Mouse (Mus musculus) stomach, embryonic 15.5 days (tissue): ENCODE data around the gene Apobec2. TPM values are rescaled to one million over a fixed set of nuclear protein-coding genes. Genes with fewer than 3 reads are reported as not detected.

Source experiments
- ATAC-seq: fragments of 200-750 bp; cut with Nextera tagmentation; 2 replicates; pipeline ENCODE4 v1.8.0; 2017; ENCODE audit warnings: low read depth, moderate number of reproducible peaks, moderate TSS enrichment; ENCODE audit not compliant: insufficient read depth, low FRiP score
- H3K27ac ChIP-seq: fragments of 300-500 bp; sonication (generic); 2 replicates; pipeline ENCODE4 v1.5.1; 2015; ENCODE audit warnings: mild to moderate bottlenecking, inconsistent platforms
- H3K27me3 ChIP-seq: fragments of 300-500 bp; sonication (generic); replicated peaks from 2 replicates; pipeline ENCODE4 v1.6.1; 2015; ENCODE audit warnings: inconsistent platforms
- H3K36me3 ChIP-seq: fragments of 300-500 bp; sonication (generic); 2 replicates; pipeline ENCODE4 v1.6.1; 2015; ENCODE audit warnings: inconsistent platforms
- H3K4me1 ChIP-seq: fragments of 300-500 bp; sonication (generic); 2 replicates; pipeline ENCODE4 v1.6.1; 2015; ENCODE audit warnings: inconsistent platforms
- H3K4me2 ChIP-seq: fragments of 300-500 bp; sonication (generic); 2 replicates; pipeline ENCODE4 v1.6.1; 2015; ENCODE audit warnings: mild to moderate bottlenecking, inconsistent platforms
- H3K4me3 ChIP-seq: fragments of 300-500 bp; sonication (generic); replicated peaks from 2 replicates; pipeline ENCODE4 v1.5.1; 2015; ENCODE audit warnings: inconsistent platforms
- H3K9ac ChIP-seq: fragments of 300-500 bp; sonication (generic); 2 replicates; pipeline ENCODE4 v1.6.1; 2015; ENCODE audit warnings: inconsistent platforms
- H3K9me3 ChIP-seq: fragments of 300-500 bp; sonication (generic); 2 replicates; pipeline ENCODE4 v1.6.1; 2016; ENCODE audit warnings: inconsistent platforms
- WGBS: fragments of 180-500 bp; shearing (Covaris S2); methylation state at CpG from one replicate; pipeline ENCODE4 v1.1.7; 2015; 5-methylcytosine and 5-hydroxymethylcytosine counted together
- polyA plus RNA-seq: library from polyadenylated mRNA; unstranded; fragments of >200 nt; fragmentation: Nextera tagmentation; extraction: Ambion mirVana; gene quantifications from 2 replicates; pipeline ENCODE4 v1.2.1, GENCODE M21; 2015

Apobec2 gene
- polyA plus RNA-seq, 1 experiment from 2014 or later = 4.4 TPM

DNA sequence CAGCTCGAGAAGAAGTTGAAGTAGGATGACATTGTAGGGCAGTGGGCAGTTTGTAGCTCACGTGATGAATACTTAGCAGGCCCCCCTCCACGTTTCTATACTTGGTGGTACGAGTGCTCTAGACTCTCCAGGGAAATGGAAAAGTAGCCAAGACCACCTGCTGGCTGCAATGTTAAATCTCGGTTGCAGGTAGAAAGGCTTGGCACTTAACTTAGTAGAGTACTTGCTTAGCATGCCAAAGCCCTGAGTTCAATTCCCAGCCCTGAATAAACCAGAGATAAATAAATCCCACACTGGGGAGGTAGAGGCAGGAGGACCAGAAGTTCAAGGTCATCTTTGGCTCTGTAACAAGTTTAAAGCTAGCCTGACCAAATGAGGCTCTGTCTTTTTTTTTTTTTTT lies 1.7 kb upstream of the Apobec2 start:
- no peak for ATAC-seq
- Histone ChIP-seq H3K9ac (no peak overlapping the region), H3K4me1 (peaks cover 28% of the 10 kb centered on the region), H3K36me3 (no peaks in the 10 kb centered on the region), H3K27me3 (no peaks in the 10 kb centered on the region), H3K4me2 (no peak overlapping the region), H3K27ac (no peak overlapping the region), H3K9me3 (no peaks in the 10 kb centered on the region), H3K4me3 (no peak overlapping the region)
- WGBS = 79% methylated on average over 5 of the region's 5 CpGs

DNA sequence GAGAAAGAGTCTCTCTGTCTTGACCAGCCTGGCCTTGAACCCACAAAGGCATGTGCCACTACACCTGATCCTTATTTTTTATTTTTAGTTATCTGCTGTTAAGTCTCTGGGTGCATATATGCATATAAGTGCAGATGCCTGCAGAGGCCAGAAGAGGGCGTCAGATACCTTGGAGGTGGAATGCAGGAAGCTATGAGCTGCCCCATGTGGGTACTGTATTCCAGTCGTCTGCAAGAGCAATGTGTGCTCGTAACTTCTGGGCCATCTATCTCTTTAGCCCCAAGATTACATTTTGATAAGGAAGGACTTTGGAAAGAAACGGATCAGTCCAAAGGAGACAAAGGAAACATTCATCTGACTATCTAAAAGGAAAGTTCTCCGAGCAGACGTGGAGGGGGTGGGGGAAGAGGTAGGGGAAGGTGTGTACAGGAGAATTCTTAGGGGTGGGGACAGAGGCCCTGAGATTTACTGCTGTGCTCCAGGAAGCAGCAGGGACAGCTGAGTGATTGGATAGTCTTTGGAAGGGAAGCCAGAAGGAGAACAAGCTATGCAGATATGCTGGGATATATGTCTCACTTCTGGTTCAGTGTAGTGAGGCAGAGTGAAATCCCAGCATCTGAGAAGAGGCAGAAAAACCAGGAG lies 1.1 kb upstream of the Apobec2 start:
- H3K9me3 ChIP-seq = no peaks in the 10 kb centered on the region
- peaks cover 28% of the 10 kb centered on the region for H3K4me1 ChIP-seq
- ATAC-seq = no peak
- H3K36me3 ChIP-seq = no peaks in the 10 kb centered on the region
- 45% methylated on average over 6 of the region's 6 CpGs for WGBS
- H3K27ac ChIP-seq = 0 out of 2 replicates have a peak overlapping the region, but pooled peaks have one; percentile 22
- H3K4me2 ChIP-seq = no peak overlapping the region
- H3K4me3 ChIP-seq = no peak overlapping the region
- H3K9ac ChIP-seq = no peak overlapping the region
- no peaks in the 10 kb centered on the region for H3K27me3 ChIP-seq

- WGBS = 76% methylated on average over 20 of the region's 20 CpGs
- H3K4me3 ChIP-seq = no peak overlapping the region
- H3K9ac ChIP-seq = no peak overlapping the region
- H3K36me3 ChIP-seq = no peaks in the 10 kb centered on the region
- peaks cover 34% of the 10 kb centered on the region for H3K4me1 ChIP-seq
- H3K27me3 ChIP-seq = no peaks in the 10 kb centered on the region
- H3K27ac ChIP-seq = peak overlapping the region; percentile 28; the same call in 1 of the 2 replicates
- no peak overlapping the region for H3K4me2 ChIP-seq
- H3K9me3 ChIP-seq = no peaks in the 10 kb centered on the region
- ATAC-seq = no peak
Measured at GRCm38 (mm10) chr17:48433006-48433655, 401 bp upstream of the Apobec2 start.

- Histone ChIP-seq H3K9ac (no peak overlapping the region), H3K4me3 (no peak overlapping the region), H3K4me1 (peaks cover 38% of the 10 kb centered on the region), H3K4me2 (no peak overlapping the region), H3K9me3 (no peaks in the 10 kb centered on the region), H3K27ac (peak overlapping the region; percentile 74), H3K36me3 (no peaks in the 10 kb centered on the region), H3K27me3 (no peaks in the 10 kb centered on the region)
- ATAC-seq = no peak
- 71% methylated on average over 5 of the region's 5 CpGs for WGBS
Measured at GRCm38 (mm10) chr17:48431054-48431453, 1.7 kb downstream of the Apobec2 start.

DNA sequence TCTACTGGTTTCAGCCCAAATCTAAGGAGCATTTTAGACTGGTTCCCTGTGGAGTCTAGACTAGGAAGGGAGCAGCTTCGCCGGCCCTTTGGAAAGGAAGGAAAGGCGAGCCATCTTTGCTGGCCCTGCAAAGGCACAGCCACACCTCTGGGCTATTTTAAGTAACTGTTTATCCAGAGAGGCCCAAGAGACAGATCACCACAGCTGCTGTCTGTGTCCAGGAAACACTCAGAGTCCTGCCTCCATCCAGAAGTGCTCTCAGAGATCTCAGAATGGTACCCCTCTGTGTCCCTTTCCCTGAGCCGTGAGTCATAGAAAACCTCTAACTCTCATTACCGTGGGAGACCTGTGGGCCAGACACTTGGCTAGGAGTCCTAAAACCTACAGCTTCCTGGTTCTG lies 2.3 kb downstream of the Apobec2 start:
- Histone ChIP-seq H3K4me1 (peaks cover 39% of the 10 kb centered on the region), H3K9me3 (no peaks in the 10 kb centered on the region), H3K4me3 (no peak overlapping the region), H3K36me3 (no peaks in the 10 kb centered on the region), H3K4me2 (no peak overlapping the region), H3K27ac (peak overlapping the region; percentile 49; the same call in 1 of the 2 replicates), H3K9ac (no peak overlapping the region), H3K27me3 (no peaks in the 10 kb centered on the region)
- 20% methylated on average over 5 of the region's 5 CpGs for WGBS
- ATAC-seq = no peak

GRCm38 (mm10) chr17:48427852-48428530 lies 4.7 kb downstream of the Apobec2 start:
- no peak overlapping the region for H3K4me3 ChIP-seq
- H3K27ac ChIP-seq = peak overlapping the region; percentile 44
- no peaks in the 10 kb centered on the region for H3K9me3 ChIP-seq
- no peaks in the 10 kb centered on the region for H3K36me3 ChIP-seq
- no peak overlapping the region for H3K4me2 ChIP-seq
- ATAC-seq = no peak
- peaks cover 45% of the 10 kb centered on the region for H3K4me1 ChIP-seq
- no peak overlapping the region for H3K9ac ChIP-seq
- H3K27me3 ChIP-seq = no peaks in the 10 kb centered on the region
- 61% methylated on average over 11 of the region's 11 CpGs for WGBS

- peak overlapping the region; percentile 54; the same call in 1 of the 2 replicates for H3K27ac ChIP-seq
- peaks cover 37% of the 10 kb centered on the region for H3K4me1 ChIP-seq
- no peak overlapping the region for H3K9ac ChIP-seq
- WGBS = 64% methylated on average over 13 of the region's 13 CpGs
- H3K4me3 ChIP-seq = no peak overlapping the region
- H3K4me2 ChIP-seq = no peak overlapping the region
- H3K36me3 ChIP-seq = no peaks in the 10 kb centered on the region
- H3K9me3 ChIP-seq = no peaks in the 10 kb centered on the region
- H3K27me3 ChIP-seq = no peaks in the 10 kb centered on the region
- no peak for ATAC-seq
Measured at GRCm38 (mm10) chr17:48426991-48427750, 5.6 kb downstream of the Apobec2 start.

- Histone ChIP-seq H3K4me2 (no peak overlapping the region), H3K4me3 (no peak overlapping the region), H3K27me3 (no peaks in the 10 kb centered on the region), H3K27ac (peak overlapping the region; percentile 79), H3K9me3 (no peaks in the 10 kb centered on the region), H3K36me3 (no peaks in the 10 kb centered on the region), H3K9ac (no peak overlapping the region), H3K4me1 (peaks cover 35% of the 10 kb centered on the region)
- ATAC-seq = peak; percentile 76
- WGBS = 31% methylated on average over 9 of the region's 9 CpGs
Measured at GRCm38 (mm10) chr17:48425823-48426612, 6.7 kb downstream of the Apobec2 start.

GRCm38 (mm10) chr17:48424237-48424636 lies 8.5 kb downstream of the Apobec2 start:
- Histone ChIP-seq H3K27me3 (no peaks in the 10 kb centered on the region), H3K9me3 (no peaks in the 10 kb centered on the region), H3K4me3 (no peak overlapping the region), H3K27ac (no peak overlapping the region), H3K4me1 (peaks cover 26% of the 10 kb centered on the region), H3K4me2 (no peak overlapping the region), H3K36me3 (no peaks in the 10 kb centered on the region), H3K9ac (no peak overlapping the region)
- 82% methylated on average over 9 of the region's 9 CpGs for WGBS
- no peak for ATAC-seq

DNA sequence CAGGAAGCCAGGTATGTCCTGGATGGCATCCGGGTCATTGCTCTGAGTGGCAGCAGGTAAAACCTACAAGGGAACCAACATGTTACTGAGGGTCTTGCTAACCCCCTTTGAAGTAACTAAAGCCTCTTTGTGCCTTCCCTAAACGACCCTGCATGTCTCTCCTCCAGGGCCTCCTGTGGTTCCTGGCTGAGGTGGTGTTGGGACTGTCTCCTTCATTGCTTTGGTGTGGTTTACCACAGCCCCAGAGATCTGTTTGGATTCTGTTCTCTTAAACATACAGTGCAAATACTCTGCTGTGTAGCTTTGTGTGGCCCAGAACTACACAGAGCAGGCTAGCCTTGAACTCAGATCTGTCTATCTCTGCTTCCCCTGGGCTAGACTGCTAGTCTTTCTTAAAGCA lies 13.2 kb downstream of the Apobec2 start:
- no peaks in the 10 kb centered on the region for H3K27me3 ChIP-seq
- peaks cover 9% of the 10 kb centered on the region; the same call in 1 of the 2 replicates for H3K36me3 ChIP-seq
- no peak overlapping the region for H3K27ac ChIP-seq
- H3K9ac ChIP-seq = no peak overlapping the region
- WGBS = 60% methylated on average over 2 of the region's 2 CpGs
- 0 out of 2 replicates have a peak, but pooled peaks cover 6% of the 10 kb centered on the region for H3K4me1 ChIP-seq
- H3K9me3 ChIP-seq = no peaks in the 10 kb centered on the region
- H3K4me2 ChIP-seq = no peak overlapping the region
- ATAC-seq = no peak
- no peak overlapping the region for H3K4me3 ChIP-seq

DNA sequence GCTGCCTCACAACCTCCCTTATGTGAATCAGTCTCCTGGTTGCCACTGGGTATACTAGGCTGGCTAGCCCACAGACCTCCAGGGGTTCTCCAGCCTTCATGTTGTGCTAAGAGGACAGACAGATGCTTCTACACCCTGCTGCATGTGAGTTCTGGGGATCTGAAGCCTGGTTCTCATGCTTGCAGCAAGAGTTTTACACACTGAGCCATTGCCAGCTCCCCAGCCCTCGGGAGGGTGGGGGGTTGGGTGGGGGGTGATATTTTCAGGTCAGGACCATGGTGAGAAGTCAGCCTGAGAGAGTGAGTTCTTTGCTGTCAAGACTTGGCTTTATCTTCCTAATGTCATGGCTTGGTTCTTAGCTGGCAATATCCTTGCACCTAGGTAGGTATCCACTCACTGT lies 13.9 kb downstream of the Apobec2 start:
- H3K9me3 ChIP-seq = no peaks in the 10 kb centered on the region
- 0 out of 2 replicates have a peak, but pooled peaks cover 3% of the 10 kb centered on the region for H3K4me1 ChIP-seq
- no peak overlapping the region for H3K4me3 ChIP-seq
- H3K9ac ChIP-seq = no peak overlapping the region
- peak overlapping the region; percentile 72 for H3K27ac ChIP-seq
- WGBS = 91% methylated on average over 1 of the region's 1 CpGs
- peak overlapping the region; percentile 28; the same call in 1 of the 2 replicates for H3K4me2 ChIP-seq
- ATAC-seq = no peak
- no peaks in the 10 kb centered on the region for H3K27me3 ChIP-seq
- peaks cover 14% of the 10 kb centered on the region; the same call in 1 of the 2 replicates for H3K36me3 ChIP-seq
